Comparison of ENCODE assay signal across 22 mouse cellular contexts in genomic region chr5:36153261-36153660, GRCm38 (mm10). TPM values are rescaled to one million over a fixed set of nuclear protein-coding genes. Genes with fewer than 3 reads are reported as not detected.
"Had no signal": no experiment of that assay in that cellular context is flagged by ENCODE, and none has a peak within 500 bp of the region (broad histone marks: within the 10 kb centered on the region; RNA-seq: fewer than 3 reads in every experiment).

No protein-coding gene starts in this region.

- H3K4me2 ChIP-seq: liver, embryonic 13.5 days; lung, embryonic 15.5 days; midbrain, embryonic 11.5 days; stomach, embryonic 15.5 days had no signal

- H3K4me3 ChIP-seq: left cerebral cortex, adult 2 months; limb, embryonic 10.5 days; liver, embryonic 13.5 days; lung, embryonic 15.5 days; megakaryocyte, embryonic 14.5 days; stomach, embryonic 15.5 days had no signal

- H3K27me3 ChIP-seq: liver, embryonic 13.5 days; lung, embryonic 15.5 days; stomach, embryonic 15.5 days had no signal

- DNase-seq: kidney, adult 11 months; kidney, postnatal 10 days; liver, embryonic 13.5 days; liver, postnatal 0 days; lung, postnatal 14 days; right cerebral cortex, postnatal 14 days; thymus, adult 2 months; thymus, postnatal 36 days had no signal

- H3K9ac ChIP-seq: liver, embryonic 13.5 days; liver, postnatal 0 days; lung, embryonic 15.5 days; stomach, embryonic 15.5 days had no signal

- H3K9me3 ChIP-seq: limb, embryonic 10.5 days; liver, embryonic 13.5 days; lung, embryonic 15.5 days; megakaryocyte, embryonic 14.5 days; stomach, embryonic 15.5 days had no signal

- H3K27ac ChIP-seq: left cerebral cortex, adult 2 months; limb, embryonic 10.5 days; liver, embryonic 13.5 days; lung, embryonic 15.5 days; macrophage; stomach, embryonic 15.5 days had no signal

- ATAC-seq: liver, postnatal 0 days; midbrain, embryonic 16.5 days had no signal

- H3K4me1 ChIP-seq: lung, embryonic 15.5 days; megakaryocyte, embryonic 14.5 days; stomach, embryonic 15.5 days had no signal

- H3K36me3 ChIP-seq: limb, embryonic 10.5 days; liver, embryonic 13.5 days; lung, embryonic 15.5 days; stomach, embryonic 15.5 days had no signal

RNA-seq across cellular contexts. Expression of gene Psapl1, which starts 50.6 kb away (rescaled TPM):
- total RNA-seq: layer of hippocampus, adult 8-10 months; layer of hippocampus, postnatal 14 days; left cerebral cortex, adult 2 months; left cerebral cortex, postnatal 14 days had no signal
- polyA plus RNA-seq: liver, embryonic 13.5 days; liver, postnatal 0 days; macrophage; midbrain, embryonic 16.5 days; neural tube, embryonic 14.5 days; spleen, adult 2 months; testis, adult 2 months had no signal
